Mouse (Mus musculus): ENCODE measurements around the gene Mapk8ip1. TPM values are rescaled to one million over a fixed set of nuclear protein-coding genes. Genes with fewer than 3 reads are reported as not detected.
A peak's percentile ranks its signal among the peaks of the same experiment; 100 is the strongest.

The Mapk8ip1 gene
- polyA plus RNA-seq, 1 experiment from 2014 or later = 49.0 TPM

- H3K4me1 ChIP-seq = peaks cover 18% of the 10 kb centered on the region
- H3K4me2 ChIP-seq (replicated peaks) = no peak overlapping the region
- H3K36me3 ChIP-seq = peaks cover 52% of the 10 kb centered on the region
- H3K27ac ChIP-seq = peak overlapping the region; percentile 80; the same call in 1 of the 2 replicates
- no peak for ATAC-seq (ENCODE audit: insufficient number of reproducible peaks, insufficient read depth, low FRiP score, low TSS enrichment)
- H3K27me3 ChIP-seq = no peaks in the 10 kb centered on the region
- H3K9me3 ChIP-seq = no peaks in the 10 kb centered on the region
- WGBS = 88% methylated on average over 9 of the region's 9 CpGs
- H3K9ac ChIP-seq = no peak overlapping the region
- no peak overlapping the region for H3K4me3 ChIP-seq
Observed at GRCm38 (mm10) chr2:92423702-92424461, 22.8 kb upstream of the Mapk8ip1 start.

DNA sequence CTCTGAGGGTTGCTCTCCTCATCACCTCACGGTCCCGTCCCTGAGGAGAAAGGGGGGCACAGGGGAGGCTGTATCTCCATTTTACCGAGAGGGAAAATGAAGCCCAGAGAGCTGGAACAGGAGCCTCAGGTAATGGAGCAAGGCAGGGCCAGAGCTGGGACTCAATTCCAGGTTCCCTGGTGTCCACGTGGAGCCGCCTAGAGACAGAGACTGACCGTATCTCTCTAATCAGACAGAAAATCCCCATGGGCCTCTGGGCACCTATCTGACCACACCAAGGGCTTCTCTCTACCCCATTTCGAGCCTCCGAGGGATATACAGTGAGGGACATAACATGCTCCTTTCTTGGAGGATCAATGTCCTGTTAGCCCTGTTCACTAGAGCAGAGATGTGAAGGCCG is 22.1 kb upstream of the Mapk8ip1 start:
- ATAC-seq (ENCODE audit: insufficient number of reproducible peaks, insufficient read depth, low FRiP score, low TSS enrichment) = no peak
- Histone ChIP-seq H3K9me3 (no peaks in the 10 kb centered on the region), H3K4me3 (no peak overlapping the region), H3K36me3 (peaks cover 59% of the 10 kb centered on the region), H3K27me3 (no peaks in the 10 kb centered on the region), H3K4me2 (replicated peaks) (no peak overlapping the region), H3K9ac (no peak overlapping the region), H3K27ac (no peak overlapping the region), H3K4me1 (peaks cover 16% of the 10 kb centered on the region)
- 91% methylated on average over 9 of the region's 9 CpGs for WGBS

DNA sequence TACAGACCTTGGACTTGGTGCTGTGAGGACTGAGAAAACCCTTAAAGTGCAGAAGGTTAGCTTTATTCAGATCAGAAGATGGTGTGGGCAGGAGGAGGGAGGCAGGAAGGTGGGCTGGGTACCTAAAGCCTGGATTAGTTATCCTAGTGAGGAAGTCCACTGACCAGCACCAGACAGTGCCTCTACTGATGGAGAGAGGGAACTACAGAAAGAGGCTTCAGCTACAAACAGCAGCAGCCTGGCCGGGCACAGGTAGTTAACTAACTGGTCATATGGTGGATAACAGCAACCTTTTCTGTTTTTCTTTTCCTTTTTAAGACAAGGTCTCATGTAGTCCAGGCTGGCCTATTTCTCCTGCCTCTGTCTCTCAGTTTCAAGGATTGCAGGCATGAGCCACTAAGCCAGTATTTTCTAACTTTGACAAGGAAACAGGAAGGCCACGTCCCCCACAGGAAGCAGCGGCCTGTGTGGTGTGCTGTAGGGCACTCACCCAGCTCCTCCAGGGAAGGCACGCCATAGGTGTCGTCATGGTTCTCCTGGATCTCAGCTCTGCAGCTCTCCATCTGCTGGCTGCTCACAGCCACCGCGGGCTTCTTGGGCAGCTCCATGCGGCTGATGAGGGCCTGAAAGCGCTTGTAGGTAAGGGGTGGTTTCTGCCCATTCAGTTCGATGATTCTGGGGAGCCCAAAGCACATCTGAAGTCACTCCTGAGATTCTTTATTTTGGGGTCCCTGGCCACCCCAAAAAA is 21.5 kb upstream of the Mapk8ip1 start:
- Histone ChIP-seq H3K4me3 (no peak overlapping the region), H3K9me3 (no peaks in the 10 kb centered on the region), H3K4me1 (peaks cover 10% of the 10 kb centered on the region), H3K27ac (no peak overlapping the region), H3K9ac (no peak overlapping the region), H3K36me3 (peaks cover 64% of the 10 kb centered on the region), H3K4me2 (replicated peaks) (no peak overlapping the region), H3K27me3 (no peaks in the 10 kb centered on the region)
- ATAC-seq (ENCODE audit: insufficient number of reproducible peaks, insufficient read depth, low FRiP score, low TSS enrichment) = no peak
- WGBS = 75% methylated on average over 10 of the region's 10 CpGs

DNA sequence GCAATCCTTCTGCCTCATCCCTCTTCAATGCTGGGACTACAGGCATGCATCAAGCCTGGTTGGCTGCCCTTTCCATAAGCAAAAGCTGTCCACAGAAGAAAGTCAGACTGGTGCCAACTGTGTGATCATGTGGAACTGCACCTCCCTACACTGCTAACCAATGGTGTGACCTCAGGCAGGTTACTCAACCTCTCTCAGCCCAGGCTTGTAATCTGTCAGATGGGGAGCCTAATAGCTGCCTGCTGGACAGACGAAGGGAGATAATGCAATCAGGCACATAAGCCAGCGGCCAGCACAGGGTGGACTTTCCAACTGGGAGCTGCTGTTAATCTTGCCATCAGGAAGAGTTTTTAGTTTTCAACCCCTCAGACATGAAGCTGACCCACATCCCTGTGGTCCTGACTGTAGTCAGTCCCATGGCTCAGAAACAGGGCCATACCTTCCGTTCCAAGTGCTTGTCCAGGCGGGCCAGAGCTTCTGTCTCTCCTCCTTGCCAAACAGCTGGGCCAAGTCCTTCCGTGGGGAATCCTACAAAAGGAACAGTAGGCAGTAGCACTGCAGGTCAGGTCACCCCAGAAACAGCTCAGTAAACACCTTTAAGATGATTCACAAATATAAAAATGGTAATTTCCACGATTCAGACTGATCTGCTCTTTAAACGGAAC is 20.8 kb upstream of the Mapk8ip1 start:
- Histone ChIP-seq H3K9ac (no peak overlapping the region), H3K9me3 (no peaks in the 10 kb centered on the region), H3K4me1 (peaks cover 9% of the 10 kb centered on the region), H3K4me3 (no peak overlapping the region), H3K27me3 (no peaks in the 10 kb centered on the region), H3K36me3 (peaks cover 68% of the 10 kb centered on the region), H3K4me2 (replicated peaks) (no peak overlapping the region), H3K27ac (no peak overlapping the region)
- 85% methylated on average over 7 of the region's 7 CpGs for WGBS
- ATAC-seq (ENCODE audit: insufficient number of reproducible peaks, insufficient read depth, low FRiP score, low TSS enrichment) = no peak

DNA sequence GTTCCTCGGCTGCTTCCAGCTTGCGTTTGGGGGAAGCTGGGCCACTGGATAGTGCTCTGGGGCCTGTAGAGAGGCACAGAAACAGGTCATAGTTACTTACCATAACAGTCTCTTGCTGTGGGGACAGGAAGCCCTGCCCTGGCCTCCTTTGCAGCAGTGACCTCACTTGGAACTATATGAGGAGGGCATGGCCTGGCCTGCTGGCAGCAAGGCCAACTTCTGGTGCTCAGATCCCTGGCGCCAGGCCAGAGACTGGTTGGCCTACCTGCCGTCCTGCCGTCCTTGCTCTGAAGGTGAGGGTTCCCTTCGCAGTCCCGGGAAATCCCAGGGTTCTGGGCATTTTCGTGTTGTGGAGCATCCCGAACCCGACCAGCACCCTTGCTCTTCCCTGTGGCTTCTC is 10.6 kb upstream of the Mapk8ip1 start:
- no peak overlapping the region for H3K27ac ChIP-seq
- no peak overlapping the region for H3K9ac ChIP-seq
- H3K4me2 ChIP-seq (replicated peaks) = no peak overlapping the region
- no peak for ATAC-seq (ENCODE audit: insufficient number of reproducible peaks, insufficient read depth, low FRiP score, low TSS enrichment)
- no peaks in the 10 kb centered on the region for H3K27me3 ChIP-seq
- peaks cover 93% of the 10 kb centered on the region for H3K36me3 ChIP-seq
- no peaks in the 10 kb centered on the region for H3K9me3 ChIP-seq
- 94% methylated on average over 10 of the region's 10 CpGs for WGBS
- no peak overlapping the region for H3K4me3 ChIP-seq
- no peaks in the 10 kb centered on the region for H3K4me1 ChIP-seq

GRCm38 (mm10) chr2:92408309-92409045 is 7.4 kb upstream of the Mapk8ip1 start:
- 90% methylated on average over 18 of the region's 18 CpGs for WGBS
- Histone ChIP-seq H3K36me3 (peaks cover 91% of the 10 kb centered on the region), H3K9ac (no peak overlapping the region)

GRCm38 (mm10) chr2:92405687-92406086 is 4.6 kb upstream of the Mapk8ip1 start:
- H3K27ac ChIP-seq = no peak overlapping the region
- H3K9me3 ChIP-seq = no peaks in the 10 kb centered on the region
- H3K4me1 ChIP-seq = peaks cover 5% of the 10 kb centered on the region; the same call in 1 of the 2 replicates
- 94% methylated on average over 7 of the region's 7 CpGs for WGBS
- no peak overlapping the region for H3K4me3 ChIP-seq
- H3K36me3 ChIP-seq = peaks cover 69% of the 10 kb centered on the region
- no peak overlapping the region for H3K4me2 ChIP-seq (replicated peaks)
- H3K27me3 ChIP-seq = 0 out of 2 replicates have a peak, but pooled peaks cover 3% of the 10 kb centered on the region
- no peak overlapping the region for H3K9ac ChIP-seq
- ATAC-seq (ENCODE audit: insufficient number of reproducible peaks, insufficient read depth, low FRiP score, low TSS enrichment) = no peak

More at GRCm38 (mm10) chr2:92408309-92409045, 7.4 kb upstream of the Mapk8ip1 start:
- Histone ChIP-seq H3K4me2 (replicated peaks) (no peak overlapping the region), H3K9me3 (no peaks in the 10 kb centered on the region), H3K4me3 (no peak overlapping the region), H3K27me3 (no peaks in the 10 kb centered on the region), H3K4me1 (no peaks in the 10 kb centered on the region), H3K27ac (no peak overlapping the region)
- no peak for ATAC-seq (ENCODE audit: insufficient number of reproducible peaks, insufficient read depth, low FRiP score, low TSS enrichment)

DNA sequence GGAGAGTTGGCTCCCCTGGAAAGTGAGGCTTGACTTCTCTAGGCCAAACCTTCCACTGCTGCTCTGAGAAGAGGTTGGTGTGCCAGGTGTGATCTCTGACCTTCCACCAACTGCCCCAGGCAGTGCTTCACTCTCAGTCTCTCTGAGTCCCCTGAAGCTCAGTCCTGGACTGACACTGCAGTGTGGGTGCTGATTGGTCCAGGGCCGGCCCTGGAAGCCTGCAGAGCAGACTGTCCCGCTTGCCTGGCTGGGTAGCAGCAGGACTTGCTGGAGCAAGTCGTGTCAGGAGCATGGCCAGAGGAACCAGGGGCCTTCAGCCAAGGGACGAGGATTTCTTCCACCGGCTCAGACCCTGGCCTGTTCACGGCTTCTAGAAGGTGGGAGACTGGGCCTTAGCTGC is 3.7 kb upstream of the Mapk8ip1 start:
- WGBS = 77% methylated on average over 6 of the region's 6 CpGs
- Histone ChIP-seq H3K36me3 (peaks cover 60% of the 10 kb centered on the region), H3K4me2 (replicated peaks) (no peak overlapping the region), H3K27me3 (peaks cover 9% of the 10 kb centered on the region; the same call in 1 of the 2 replicates), H3K4me3 (no peak overlapping the region), H3K9me3 (no peaks in the 10 kb centered on the region), H3K27ac (no peak overlapping the region), H3K9ac (no peak overlapping the region), H3K4me1 (peaks cover 6% of the 10 kb centered on the region; the same call in 1 of the 2 replicates)
- no peak for ATAC-seq (ENCODE audit: insufficient number of reproducible peaks, insufficient read depth, low FRiP score, low TSS enrichment)

DNA sequence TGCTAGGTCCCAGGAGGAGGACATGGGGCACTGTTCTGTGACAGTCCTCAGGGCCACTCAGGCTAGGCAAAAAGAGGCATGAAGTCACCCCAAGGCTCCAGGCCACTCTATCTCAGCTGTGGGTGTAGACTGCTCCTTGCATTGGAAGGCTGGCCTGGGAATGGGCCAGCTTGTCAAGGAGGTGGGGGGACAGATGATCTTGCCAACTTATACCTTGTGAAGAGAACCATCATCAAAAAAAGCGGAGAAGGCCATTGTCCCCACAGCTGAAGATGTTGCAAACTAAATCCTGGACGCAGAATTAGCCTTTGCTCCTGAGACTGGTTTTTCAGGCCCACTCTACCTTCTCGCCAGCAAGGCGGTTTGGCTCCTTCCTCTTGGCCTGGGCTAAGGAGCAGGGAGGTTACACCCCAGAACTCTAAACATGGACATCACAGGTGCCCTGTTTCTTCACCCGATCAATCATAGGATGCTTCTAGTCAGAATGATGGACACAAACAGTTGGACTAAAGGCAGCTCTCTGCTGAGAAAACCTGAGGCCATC is 2.8 kb upstream of the Mapk8ip1 start:
- Histone ChIP-seq H3K27ac (no peak overlapping the region), H3K9ac (no peak overlapping the region), H3K4me3 (no peak overlapping the region), H3K4me2 (replicated peaks) (no peak overlapping the region), H3K4me1 (peaks cover 6% of the 10 kb centered on the region; the same call in 1 of the 2 replicates), H3K9me3 (no peaks in the 10 kb centered on the region), H3K27me3 (peaks cover 9% of the 10 kb centered on the region; the same call in 1 of the 2 replicates), H3K36me3 (peaks cover 51% of the 10 kb centered on the region)
- 87% methylated on average over 5 of the region's 5 CpGs for WGBS
- no peak for ATAC-seq (ENCODE audit: insufficient number of reproducible peaks, insufficient read depth, low FRiP score, low TSS enrichment)

DNA sequence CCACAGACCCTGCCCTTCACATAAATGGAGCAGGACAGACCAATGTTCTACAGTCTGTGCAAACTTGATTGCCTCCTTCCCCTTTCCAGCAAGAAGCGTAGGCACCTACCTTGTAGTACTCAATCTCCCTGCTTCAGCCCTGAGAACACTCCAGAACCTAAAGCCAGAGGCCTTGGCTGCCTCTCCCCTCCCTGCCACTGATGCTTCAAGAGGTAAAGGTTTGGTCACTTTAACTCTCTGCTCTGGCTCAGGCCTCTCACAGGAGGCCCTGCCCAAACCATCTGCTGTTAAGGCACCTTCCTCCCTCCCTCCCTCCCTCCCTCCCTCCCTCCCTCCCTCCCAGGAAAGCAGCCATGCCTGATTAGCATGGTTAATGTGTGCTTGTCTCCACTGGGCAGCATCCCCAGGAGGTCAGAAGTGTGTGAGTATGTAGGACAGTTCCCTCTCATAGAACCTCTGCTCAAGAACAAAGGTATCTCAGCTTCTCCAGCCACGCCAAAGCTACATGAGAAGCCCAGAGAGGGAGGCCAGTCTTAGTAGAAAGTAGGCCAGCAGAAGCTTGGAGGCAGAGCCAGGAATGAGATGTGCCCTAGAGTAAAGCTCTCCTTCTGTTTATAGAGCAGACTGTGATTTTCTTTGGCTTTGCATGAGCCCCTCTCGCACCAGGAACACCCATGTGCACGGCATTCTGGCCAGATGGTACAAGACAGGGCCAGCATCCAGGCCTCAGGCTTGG is 1.7 kb upstream of the Mapk8ip1 start:
- H3K9ac ChIP-seq = no peak overlapping the region
- H3K27ac ChIP-seq = no peak overlapping the region
- no peak for ATAC-seq (ENCODE audit: insufficient number of reproducible peaks, insufficient read depth, low FRiP score, low TSS enrichment)
- no peak overlapping the region for H3K4me2 ChIP-seq (replicated peaks)
- 78% methylated on average over 4 of the region's 4 CpGs for WGBS
- H3K4me3 ChIP-seq = no peak overlapping the region
- peaks cover 41% of the 10 kb centered on the region for H3K36me3 ChIP-seq
- peaks cover 9% of the 10 kb centered on the region; the same call in 1 of the 2 replicates for H3K27me3 ChIP-seq
- no peaks in the 10 kb centered on the region for H3K9me3 ChIP-seq
- peaks cover 6% of the 10 kb centered on the region; the same call in 1 of the 2 replicates for H3K4me1 ChIP-seq

All from embryonic facial prominence, embryonic 12.5 days (tissue).